Mouse (Mus musculus): ENCODE data around the gene Adarb2. TPM values are rescaled to one million over a fixed set of nuclear protein-coding genes. Genes with fewer than 3 reads are reported as not detected.

The Adarb2 gene
- polyA plus RNA-seq, 1 experiment = not detected

GRCm38 (mm10) chr13:8713377-8713776 is 510.7 kb downstream of the Adarb2 start:
- no peak for TF ChIP-seq TAL1 (IDR thresholded peaks at IDR 0.05; ENCODE audit: low read length)
- no peak for TF ChIP-seq GATA1 (IDR thresholded peaks at IDR 0.05; ENCODE audit: low read length)
- Histone ChIP-seq H3K36me3 (ENCODE audit: control insufficient read depth) (no peaks in the 10 kb centered on the region), H3K4me1 (ENCODE audit: control insufficient read depth) (no peaks in the 10 kb centered on the region), H3K4me3 (replicated peaks) (no peak overlapping the region), H3K27me3 (ENCODE audit: control insufficient read depth) (no peaks in the 10 kb centered on the region), H3K9me3 (ENCODE audit: control insufficient read depth, low read length) (no peaks in the 10 kb centered on the region)

- H3K9me3 ChIP-seq (ENCODE audit: control insufficient read depth, low read length) = no peaks in the 10 kb centered on the region
- TF ChIP-seq TAL1 (IDR thresholded peaks at IDR 0.05; ENCODE audit: low read length) = no peak
- no peak for TF ChIP-seq GATA1 (IDR thresholded peaks at IDR 0.05; ENCODE audit: low read length)
- H3K4me1 ChIP-seq (ENCODE audit: control insufficient read depth) = no peaks in the 10 kb centered on the region
- no peaks in the 10 kb centered on the region for H3K27me3 ChIP-seq (ENCODE audit: control insufficient read depth)
- H3K36me3 ChIP-seq (ENCODE audit: control insufficient read depth) = no peaks in the 10 kb centered on the region
- H3K4me3 ChIP-seq (replicated peaks) = no peak overlapping the region
Measured at GRCm38 (mm10) chr13:8729972-8730645, 527.4 kb downstream of the Adarb2 start.

- no peaks in the 10 kb centered on the region for H3K36me3 ChIP-seq (ENCODE audit: control insufficient read depth)
- H3K4me1 ChIP-seq (ENCODE audit: control insufficient read depth) = no peaks in the 10 kb centered on the region
- no peak overlapping the region for H3K4me3 ChIP-seq (replicated peaks)
- H3K9me3 ChIP-seq (ENCODE audit: control insufficient read depth, low read length) = no peaks in the 10 kb centered on the region
- H3K27me3 ChIP-seq (ENCODE audit: control insufficient read depth) = no peaks in the 10 kb centered on the region
- TF ChIP-seq TAL1 (IDR thresholded peaks at IDR 0.05; ENCODE audit: low read length) (no peak), GATA1 (IDR thresholded peaks at IDR 0.05; ENCODE audit: low read length) (no peak)
Measured at GRCm38 (mm10) chr13:8737139-8737865, 534.6 kb downstream of the Adarb2 start.

- Histone ChIP-seq H3K4me3 (replicated peaks) (no peak overlapping the region), H3K27me3 (ENCODE audit: control insufficient read depth) (no peaks in the 10 kb centered on the region), H3K36me3 (ENCODE audit: control insufficient read depth) (no peaks in the 10 kb centered on the region), H3K4me1 (ENCODE audit: control insufficient read depth) (no peaks in the 10 kb centered on the region), H3K9me3 (ENCODE audit: control insufficient read depth, low read length) (no peaks in the 10 kb centered on the region)
- TF ChIP-seq GATA1 (IDR thresholded peaks at IDR 0.05; ENCODE audit: low read length) = no peak
- no peak for TF ChIP-seq TAL1 (IDR thresholded peaks at IDR 0.05; ENCODE audit: low read length)
Measured at GRCm38 (mm10) chr13:8742792-8743191, 540.1 kb downstream of the Adarb2 start.

GRCm38 (mm10) chr13:8744565-8744964 is 541.9 kb downstream of the Adarb2 start:
- no peak for TF ChIP-seq TAL1 (IDR thresholded peaks at IDR 0.05; ENCODE audit: low read length)
- TF ChIP-seq GATA1 (IDR thresholded peaks at IDR 0.05; ENCODE audit: low read length) = no peak
- Histone ChIP-seq H3K9me3 (ENCODE audit: control insufficient read depth, low read length) (no peaks in the 10 kb centered on the region), H3K36me3 (ENCODE audit: control insufficient read depth) (no peaks in the 10 kb centered on the region), H3K4me1 (ENCODE audit: control insufficient read depth) (no peaks in the 10 kb centered on the region), H3K27me3 (ENCODE audit: control insufficient read depth) (no peaks in the 10 kb centered on the region), H3K4me3 (replicated peaks) (no peak overlapping the region)

- no peaks in the 10 kb centered on the region for H3K9me3 ChIP-seq (ENCODE audit: control insufficient read depth, low read length)
- no peak for TF ChIP-seq GATA1 (IDR thresholded peaks at IDR 0.05; ENCODE audit: low read length)
- no peak for TF ChIP-seq TAL1 (IDR thresholded peaks at IDR 0.05; ENCODE audit: low read length)
- H3K4me1 ChIP-seq (ENCODE audit: control insufficient read depth) = no peaks in the 10 kb centered on the region
- no peak overlapping the region for H3K4me3 ChIP-seq (replicated peaks)
- H3K36me3 ChIP-seq (ENCODE audit: control insufficient read depth) = no peaks in the 10 kb centered on the region
- no peaks in the 10 kb centered on the region for H3K27me3 ChIP-seq (ENCODE audit: control insufficient read depth)
Measured at GRCm38 (mm10) chr13:8745596-8745995, 542.9 kb downstream of the Adarb2 start.

- H3K27me3 ChIP-seq (ENCODE audit: control insufficient read depth) = no peaks in the 10 kb centered on the region
- H3K4me3 ChIP-seq (replicated peaks) = no peak overlapping the region
- no peaks in the 10 kb centered on the region for H3K4me1 ChIP-seq (ENCODE audit: control insufficient read depth)
- H3K9me3 ChIP-seq (ENCODE audit: control insufficient read depth, low read length) = no peaks in the 10 kb centered on the region
- no peak for TF ChIP-seq GATA1 (IDR thresholded peaks at IDR 0.05; ENCODE audit: low read length)
- no peak for TF ChIP-seq TAL1 (IDR thresholded peaks at IDR 0.05; ENCODE audit: low read length)
- H3K36me3 ChIP-seq (ENCODE audit: control insufficient read depth) = no peaks in the 10 kb centered on the region
Measured at GRCm38 (mm10) chr13:8749451-8749850, 546.8 kb downstream of the Adarb2 start.

GRCm38 (mm10) chr13:8760940-8761339 is 558.3 kb downstream of the Adarb2 start:
- Histone ChIP-seq H3K9me3 (ENCODE audit: control insufficient read depth, low read length) (no peaks in the 10 kb centered on the region), H3K4me1 (ENCODE audit: control insufficient read depth) (no peaks in the 10 kb centered on the region), H3K27me3 (ENCODE audit: control insufficient read depth) (no peaks in the 10 kb centered on the region), H3K4me3 (replicated peaks) (no peak overlapping the region), H3K36me3 (ENCODE audit: control insufficient read depth) (no peaks in the 10 kb centered on the region)
- no peak for TF ChIP-seq TAL1 (IDR thresholded peaks at IDR 0.05; ENCODE audit: low read length)

GRCm38 (mm10) chr13:8769654-8770227 is 567.1 kb downstream of the Adarb2 start:
- Histone ChIP-seq H3K4me1 (ENCODE audit: control insufficient read depth) (no peaks in the 10 kb centered on the region), H3K27me3 (ENCODE audit: control insufficient read depth) (peaks cover 2% of the 10 kb centered on the region), H3K36me3 (ENCODE audit: control insufficient read depth) (no peaks in the 10 kb centered on the region), H3K9me3 (ENCODE audit: control insufficient read depth, low read length) (no peaks in the 10 kb centered on the region), H3K4me3 (replicated peaks) (no peak overlapping the region)
- TF ChIP-seq TAL1 (IDR thresholded peaks at IDR 0.05; ENCODE audit: low read length) = no peak
- TF ChIP-seq GATA1 (IDR thresholded peaks at IDR 0.05; ENCODE audit: low read length) = no peak
